In genomic region chr4:21173789-21174188, GRCm38 (mm10) we compare ENCODE assay signal across 16 mouse cellular contexts.
"Had no signal": no experiment of that assay in that cellular context is flagged by ENCODE, and none has a peak within 500 bp of the region (broad histone marks: within the 10 kb centered on the region; RNA-seq: fewer than 3 reads in every experiment).

No protein-coding gene starts in this region.

- H3K4me2 ChIP-seq: neural tube, embryonic 13.5 days; neural tube, embryonic 15.5 days; stomach, embryonic 15.5 days had no signal

- H3K4me3 ChIP-seq: neural tube, embryonic 13.5 days; neural tube, embryonic 15.5 days; stomach, embryonic 15.5 days had no signal

- H3K36me3 ChIP-seq: neural tube, embryonic 13.5 days; neural tube, embryonic 15.5 days; stomach, embryonic 15.5 days had no signal

- H3K4me1 ChIP-seq: neural tube, embryonic 13.5 days; neural tube, embryonic 15.5 days; stomach, embryonic 15.5 days had no signal

- H3K9me3 ChIP-seq: neural tube, embryonic 13.5 days; neural tube, embryonic 15.5 days; stomach, embryonic 15.5 days had no signal

- DNase-seq: retina, postnatal 1 day; right cerebral cortex, adult 18-20 months; right cerebral cortex, postnatal 14 days; right cerebral cortex, postnatal 25 days; right cerebral cortex, postnatal 4 days; spleen, adult 18-20 months; thymus, adult 18-20 months; thymus, adult 2 months; thymus, postnatal 14 days; thymus, postnatal 25 days; thymus, postnatal 36 days; thymus, postnatal 4 days had no signal

- H3K27me3 ChIP-seq: neural tube, embryonic 13.5 days; neural tube, embryonic 15.5 days; stomach, embryonic 15.5 days had no signal

- H3K27ac ChIP-seq: neural tube, embryonic 13.5 days; neural tube, embryonic 15.5 days; stomach, embryonic 15.5 days; stomach, postnatal 0 days had no signal

- H3K9ac ChIP-seq: neural tube, embryonic 13.5 days; neural tube, embryonic 15.5 days; stomach, embryonic 15.5 days had no signal
